Mouse (Mus musculus) heart, adult 2 months (tissue): ENCODE data around the gene Rpl18.

Experiments
- CTCF ChIP-seq: fragments of 200-600 bp; IDR thresholded peaks from 2 replicates; pipeline ENCODE4 v1.8.1; 2022; ENCODE audit warnings: antibody characterized with exemption, mild to moderate bottlenecking, moderate library complexity
- EP300 ChIP-seq: fragments of 200-500 bp; IDR thresholded peaks from 2 replicates; pipeline ENCODE4 v1.6.1; 2011; ENCODE audit warnings: low read depth, low read length, control low read depth; ENCODE audit not compliant: insufficient read depth
- POLR2A ChIP-seq: fragments of 200-500 bp; IDR thresholded peaks from 2 replicates; pipeline ENCODE4 v1.6.1; 2011; ENCODE audit warnings: mild to moderate bottlenecking, low read depth, low read length, control low read depth; ENCODE audit not compliant: insufficient read depth

GRCm38 (mm10) chr7:45722348-45722713, 7.1 kb downstream of the Rpl18 start:
- TF ChIP-seq CTCF (no peak), POLR2A (no peak), EP300 (no peak)
